Mouse (Mus musculus) MEL (cell line): Measurements from ENCODE around the gene Gm9803. TPM values are rescaled to one million over a fixed set of nuclear protein-coding genes. Genes with fewer than 3 reads are reported as not detected.

ENCODE experiments used
- DNase-seq: peaks from one replicate; pipeline ENCODE4 v3.0.0; 2011; ENCODE audit warnings: low read depth, low spot score
- H3K27ac ChIP-seq: 2 replicates; pipeline ENCODE4 v1.5.1; 2012; ENCODE audit warnings: low read depth, mild to moderate bottlenecking, control low read depth, low read length, moderate library complexity; ENCODE audit not compliant: control insufficient read depth
- H3K27me3 ChIP-seq, 2 experiments: fragments of 150-350 bp in 1 of 2; sonication (generic) in 1 of 2; 2 replicates each; pipeline ENCODE4 v1.6.1; 2012; ENCODE audit warnings: low read length in 2 of 2, mild to moderate bottlenecking in 2 of 2, improper control_type of control experiment in 1 of 2, moderate library complexity in 1 of 2; ENCODE audit not compliant: insufficient read depth in 2 of 2, control insufficient read depth in 1 of 2
- H3K36me3 ChIP-seq, 2 experiments: 2 replicates each; pipeline ENCODE4 v1.6.1; 2012 to 2014; ENCODE audit warnings: low read length in 2 of 2, improper control_type of control experiment in 1 of 2, inconsistent platforms in 1 of 2, mild to moderate bottlenecking in 1 of 2; ENCODE audit not compliant: insufficient read depth in 2 of 2, control insufficient read depth in 1 of 2
- H3K4me1 ChIP-seq, 2 experiments: fragments of 150-350 bp in 1 of 2; sonication (generic) in 1 of 2; 2 replicates each; pipeline ENCODE4 v1.6.1; 2012; ENCODE audit warnings: low read length in 2 of 2, improper control_type of control experiment in 1 of 2, mild to moderate bottlenecking in 1 of 2; ENCODE audit not compliant: insufficient read depth in 2 of 2, control insufficient read depth in 1 of 2
- H3K4me3 ChIP-seq, 2 experiments: fragments of 150-350 bp in 1 of 2; sonication (generic) in 1 of 2; 2 replicates each; pipeline ENCODE4 v1.5.1; 2012; ENCODE audit warnings: low read depth in 2 of 2, low read length in 2 of 2, mild to moderate bottlenecking in 2 of 2, moderate library complexity in 2 of 2, control low read depth in 1 of 2, improper control_type of control experiment in 1 of 2; ENCODE audit not compliant: control insufficient read depth in 1 of 2, insufficient read depth in 1 of 2
- H3K79me2 ChIP-seq: 2 replicates; pipeline ENCODE4 v1.6.1; 2012; ENCODE audit warnings: mild to moderate bottlenecking, low read length, moderate library complexity; ENCODE audit not compliant: control insufficient read depth, poor library complexity, insufficient read depth
- H3K9ac ChIP-seq: 2 replicates; pipeline ENCODE4 v1.6.1; 2012; ENCODE audit warnings: low read depth, mild to moderate bottlenecking, control low read depth, low read length, moderate library complexity; ENCODE audit not compliant: control insufficient read depth, poor library complexity, severe bottlenecking
- H3K9me3 ChIP-seq: fragments of 150-350 bp; sonication (generic); replicated peaks from 2 replicates; pipeline ENCODE4 v1.6.1; 2012; ENCODE audit warnings: mild to moderate bottlenecking, low read length, improper control_type of control experiment, moderate library complexity; ENCODE audit not compliant: insufficient read depth
- BHLHE40 ChIP-seq: IDR thresholded peaks from 2 replicates; pipeline ENCODE4 v1.6.1; 2012; ENCODE audit warnings: low read depth, mild to moderate bottlenecking, inconsistent platforms, low read length, improper control_type of control experiment, borderline replicate concordance
- CHD2 ChIP-seq: IDR thresholded peaks from 2 replicates; pipeline ENCODE4 v1.6.1; 2011; ENCODE audit warnings: low read length, improper control_type of control experiment
- CTCF ChIP-seq, 3 experiments: IDR thresholded peaks in 2 of 3; conservative IDR thresholded peaks in 1 of 3; 2 replicates each; pipeline ENCODE4 v1.5.1; 2011 to 2012; ENCODE audit warnings: low read length in 3 of 3, low read depth in 2 of 3, mild to moderate bottlenecking in 2 of 3, improper control_type of control experiment in 1 of 3, inconsistent platforms in 1 of 3, mixed read lengths in 1 of 3, moderate library complexity in 1 of 3; ENCODE audit not compliant: control insufficient read depth in 1 of 3, insufficient read depth in 1 of 3, poor library complexity in 1 of 3, severe bottlenecking in 1 of 3
- E2F4 ChIP-seq: IDR thresholded peaks from 2 replicates; pipeline ENCODE4 v1.6.1; 2011; ENCODE audit warnings: low read depth, low read length, improper control_type of control experiment, borderline replicate concordance
- EP300 ChIP-seq, 2 experiments: IDR thresholded peaks; 2 replicates each; pipeline ENCODE4 v1.6.1; 2011; ENCODE audit warnings: improper control_type of control experiment in 2 of 2, low read length in 2 of 2, low read depth in 1 of 2, mild to moderate bottlenecking in 1 of 2
- JUND ChIP-seq: IDR thresholded peaks from 2 replicates; pipeline ENCODE4 v1.6.1; 2011; ENCODE audit warnings: low read depth, mild to moderate bottlenecking, improper control_type of control experiment, low read length
- KAT2A ChIP-seq: conservative IDR thresholded peaks from 2 replicates; pipeline ENCODE4 v1.6.1; 2012; ENCODE audit warnings: low read depth, low read length, improper control_type of control experiment, inconsistent platforms
- MAFK ChIP-seq: IDR thresholded peaks from 2 replicates; pipeline ENCODE4 v1.6.1; 2011; ENCODE audit warnings: low read depth, mild to moderate bottlenecking, low read length, improper control_type of control experiment, borderline replicate concordance
- MAX ChIP-seq: IDR thresholded peaks from 2 replicates; pipeline ENCODE4 v1.6.1; 2011; ENCODE audit warnings: low read length, improper control_type of control experiment
- MAZ ChIP-seq: IDR thresholded peaks from 2 replicates; pipeline ENCODE4 v1.6.1; 2012; ENCODE audit warnings: low read depth, mild to moderate bottlenecking, inconsistent platforms, low read length, improper control_type of control experiment
- MEF2A ChIP-seq: IDR thresholded peaks from 2 replicates; pipeline ENCODE4 v1.6.1; 2014; ENCODE audit warnings: low read depth, mild to moderate bottlenecking, inconsistent platforms, low read length, improper control_type of control experiment; ENCODE audit not compliant: poor library complexity, insufficient replicate concordance, severe bottlenecking; ENCODE audit errors: extremely low read depth
- MYB ChIP-seq: IDR thresholded peaks from 2 replicates; pipeline ENCODE4 v1.6.1; 2011; ENCODE audit warnings: mild to moderate bottlenecking, low read depth, low read length, improper control_type of control experiment
- MYC ChIP-seq: IDR thresholded peaks from 2 replicates; pipeline ENCODE4 v1.6.1; 2011; ENCODE audit warnings: low read depth, mild to moderate bottlenecking, low read length, improper control_type of control experiment, moderate library complexity
- NRF1 ChIP-seq: IDR thresholded peaks from 2 replicates; pipeline ENCODE4 v1.6.1; 2014; ENCODE audit warnings: low read depth, mild to moderate bottlenecking, inconsistent platforms, low read length, improper control_type of control experiment, moderate library complexity; ENCODE audit not compliant: poor library complexity, insufficient read depth, severe bottlenecking
- POLR2A ChIP-seq, 2 experiments: IDR thresholded peaks; 2 replicates each; pipeline ENCODE4 v1.6.1; 2011 to 2012; ENCODE audit warnings: low read length in 2 of 2, mild to moderate bottlenecking in 2 of 2, control low read depth in 1 of 2, improper control_type of control experiment in 1 of 2, low read depth in 1 of 2, moderate library complexity in 1 of 2; ENCODE audit not compliant: control insufficient read depth in 1 of 2, insufficient read depth in 1 of 2, poor library complexity in 1 of 2
- POLR2AphosphoS2 ChIP-seq: IDR thresholded peaks from 2 replicates; pipeline ENCODE4 v1.6.1; 2011; ENCODE audit warnings: low read length, improper control_type of control experiment
- POLR2AphosphoS5 ChIP-seq: IDR thresholded peaks from 2 replicates; pipeline ENCODE4 v1.6.1; 2012; ENCODE audit warnings: low read depth, borderline replicate concordance, mild to moderate bottlenecking, inconsistent platforms, low read length, moderate library complexity, mixed read lengths
- SIN3A ChIP-seq: IDR thresholded peaks from 2 replicates; pipeline ENCODE4 v1.6.1; 2012; ENCODE audit warnings: low read length, improper control_type of control experiment, inconsistent platforms
- SMC3 ChIP-seq: IDR thresholded peaks from 2 replicates; pipeline ENCODE4 v1.6.1; 2011; ENCODE audit warnings: low read depth, low read length, improper control_type of control experiment
- TBP ChIP-seq: IDR thresholded peaks from 2 replicates; pipeline ENCODE4 v1.8.0; 2011; ENCODE audit warnings: low read depth, low read length, improper control_type of control experiment
- USF1 ChIP-seq: IDR thresholded peaks from 2 replicates; pipeline ENCODE4 v1.6.1; 2014; ENCODE audit warnings: low read depth, mild to moderate bottlenecking, inconsistent platforms, low read length, improper control_type of control experiment, moderate library complexity
- ZNF384 ChIP-seq: IDR thresholded peaks from 2 replicates; pipeline ENCODE4 v1.6.1; 2012; ENCODE audit warnings: low read depth, mild to moderate bottlenecking, inconsistent platforms, low read length, improper control_type of control experiment
- polyA plus RNA-seq, 2 experiments: library from polyadenylated mRNA; stranded (reverse) in 1 of 2; unstranded in 1 of 2; fragments of >175 nt in 1 of 2; fragments of >200 nt in 1 of 2; gene quantifications; 2 replicates each; pipeline versions ENCODE4 v1.2.1 to v1.2.4; 2012; ENCODE audit warnings: low replicate concordance in 2 of 2, low read depth in 1 of 2; ENCODE audit not compliant: insufficient read length in 2 of 2, insufficient read depth in 1 of 2, missing spikeins in 1 of 2
- total RNA-seq: library from RNA; depleted of rRNA; stranded (reverse); fragments of 300-350 nt; gene quantifications from 2 replicates; pipeline ENCODE4 v1.2.3, GENCODE M21; 2012

Gm9803 gene
- total and polyA plus RNA-seq, 3 experiments: 18.7 to 137 TPM; not detected in 1

DNA sequence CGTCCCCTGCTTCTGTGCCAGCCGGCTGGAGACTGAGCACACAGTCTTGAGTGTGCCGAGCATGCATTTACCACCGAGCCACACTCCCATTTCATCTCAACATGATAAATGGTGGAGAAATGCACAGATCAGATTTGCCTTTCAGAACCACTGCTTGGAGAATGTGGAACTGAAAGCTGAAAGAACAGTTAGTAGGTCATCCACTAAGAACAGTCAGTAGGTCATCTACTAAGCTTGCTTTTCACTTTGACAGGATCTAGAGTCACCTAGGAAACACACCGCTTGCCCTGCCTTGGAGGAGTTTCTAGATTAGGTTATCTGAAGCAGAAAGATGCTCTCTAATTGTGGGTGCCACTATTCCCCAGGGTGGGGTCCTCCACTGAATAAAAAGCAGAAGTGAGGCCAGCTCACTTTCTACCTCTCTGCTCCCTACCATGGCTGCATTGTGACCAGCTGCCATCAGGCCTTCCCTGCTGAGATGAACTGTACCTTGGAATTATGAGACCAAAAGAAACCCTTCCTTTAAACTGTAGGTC, 33.8 kb downstream of the Gm9803 start (continued):
- TF ChIP-seq POLR2AphosphoS5 (no peak), SIN3A (peak; percentile 47), CHD2 (no peak), KAT2A (no peak), MAX (no peak), EP300 (IDR thresholded peaks at IDR 0.05; ENCODE audit: low read depth in 1 of 2, low read length in 2 of 2) (peak; percentile 74 to 88), MEF2A (no peak), MYC (no peak), MYB (no peak), JUND (no peak), USF1 (no peak), CTCF (IDR thresholded peaks at IDR 0.05 in 2 of 3, conservative IDR thresholded peaks at IDR 0.05 in 1 of 3; ENCODE audit: control insufficient read depth in 1 of 3, insufficient read depth in 1 of 3, low read depth in 2 of 3, low read length in 3 of 3, poor library complexity in 1 of 3, severe bottlenecking in 1 of 3) (no peak), POLR2A (IDR thresholded peaks at IDR 0.05; ENCODE audit: control insufficient read depth in 1 of 2, insufficient read depth in 1 of 2, low read depth in 1 of 2, low read length in 2 of 2, poor library complexity in 1 of 2) (no peak), BHLHE40 (no peak), TBP (no peak)

DNA sequence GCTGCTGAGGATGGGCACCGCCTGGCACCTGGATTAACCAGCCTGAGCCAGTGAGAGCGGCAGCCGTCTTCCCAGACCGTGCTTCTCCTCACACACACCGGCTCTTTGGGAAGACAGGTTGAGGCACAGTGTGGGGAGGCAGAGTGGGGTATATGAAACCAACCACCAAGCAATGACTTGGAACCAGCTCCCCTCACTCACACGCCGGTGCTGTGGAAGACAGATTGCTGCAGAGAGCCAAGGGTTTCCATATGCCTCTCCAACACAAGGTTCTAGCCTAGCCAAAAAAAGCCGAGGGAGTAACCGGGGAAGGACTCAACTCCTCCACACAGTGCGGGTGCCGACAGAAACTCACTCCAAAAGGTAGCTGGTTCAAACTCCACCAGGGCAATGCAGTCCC, 35.4 kb downstream of the Gm9803 start:
- no peak overlapping the region for H3K27ac ChIP-seq
- no peak for TF ChIP-seq SMC3
- no peak for TF ChIP-seq ZNF384
- TF ChIP-seq E2F4: no peak
- no peak overlapping the region for H3K4me3 ChIP-seq
- H3K36me3 ChIP-seq: peaks cover 0 to 3% of the 10 kb centered on the region in 2 experiments; a peak in 1 of 4 replicates
- H3K9me3 ChIP-seq: no peaks in the 10 kb centered on the region
- no peaks in the 10 kb centered on the region for H3K27me3 ChIP-seq
- no peaks in the 10 kb centered on the region for H3K79me2 ChIP-seq
- no peak for DNase-seq
- H3K4me1 ChIP-seq: peaks cover 3 to 7% of the 10 kb centered on the region in 2 experiments; a peak in 3 of 4 replicates
- H3K9ac ChIP-seq: no peak overlapping the region

DNA sequence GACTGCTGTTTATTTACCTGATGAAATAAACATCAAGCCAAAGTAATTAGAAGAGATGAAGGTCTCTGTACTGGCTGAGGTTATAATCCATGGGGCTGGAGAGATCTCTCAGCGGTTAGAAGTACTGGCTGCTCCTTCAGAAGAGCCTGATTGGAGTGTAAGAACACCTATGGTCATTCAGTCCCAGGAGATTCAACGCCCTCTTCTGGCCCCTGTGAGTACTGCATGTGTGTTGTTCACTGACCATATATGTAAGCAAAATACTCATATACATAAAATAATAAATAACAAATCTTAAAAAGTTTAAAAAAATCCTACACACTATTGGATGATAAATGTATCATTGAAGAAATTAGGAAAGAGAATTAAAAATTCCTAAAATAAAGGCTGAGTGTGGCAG, 36.9 kb downstream of the Gm9803 start:
- Histone ChIP-seq H3K4me3 (no peak overlapping the region), H3K4me1 (peaks cover 3 to 7% of the 10 kb centered on the region in 2 experiments; a peak in 3 of 4 replicates), H3K36me3 (peaks cover 0 to 3% of the 10 kb centered on the region in 2 experiments; a peak in 1 of 4 replicates), H3K79me2 (no peaks in the 10 kb centered on the region), H3K9ac (no peak overlapping the region), H3K27me3 (no peaks in the 10 kb centered on the region), H3K9me3 (no peaks in the 10 kb centered on the region), H3K27ac (no peak overlapping the region)
- peak; percentile 49 to 61 (median 50) for TF ChIP-seq CTCF (IDR thresholded peaks at IDR 0.05 in 2 of 3, conservative IDR thresholded peaks at IDR 0.05 in 1 of 3; ENCODE audit: control insufficient read depth in 1 of 3, insufficient read depth in 1 of 3, low read depth in 2 of 3, low read length in 3 of 3, poor library complexity in 1 of 3, severe bottlenecking in 1 of 3)
- TF ChIP-seq MAZ: no peak
- no peak for TF ChIP-seq MYB
- TF ChIP-seq NRF1: no peak
- TF ChIP-seq E2F4: no peak
- TF ChIP-seq MAFK: no peak
- TF ChIP-seq SMC3: peak; percentile 16; the same call in 1 of the 2 replicates
- no peak for TF ChIP-seq POLR2AphosphoS2
- DNase-seq: peak; percentile 44
